Mouse (Mus musculus) CH12.LX (cell line): Measurements from ENCODE around the gene Fam172a. TPM values are rescaled to one million over a fixed set of nuclear protein-coding genes. Genes with fewer than 3 reads are reported as not detected.

ENCODE experiments used
- DNase-seq: peaks from one replicate; pipeline ENCODE4 v3.0.0-alpha.2; 2013; ENCODE audit errors: extremely low read depth
- H3K27ac ChIP-seq: 2 replicates; pipeline ENCODE4 v1.5.1; 2012; ENCODE audit warnings: low read depth, mild to moderate bottlenecking, control low read depth, moderate library complexity; ENCODE audit not compliant: insufficient read depth
- H3K27me3 ChIP-seq: replicated peaks from 2 replicates; pipeline ENCODE3; 2012; ENCODE audit warnings: inconsistent platforms
- H3K36me3 ChIP-seq, 2 experiments: replicated peaks in 1 of 2; 2 replicates each; pipeline versions ENCODE3 to v1.6.1; 2012; ENCODE audit warnings: inconsistent platforms in 1 of 2, low read length in 1 of 2, mild to moderate bottlenecking in 1 of 2, mixed read lengths in 1 of 2, moderate library complexity in 1 of 2; ENCODE audit not compliant: control insufficient read depth in 1 of 2, insufficient read depth in 1 of 2
- H3K4me1 ChIP-seq, 2 experiments: 2 replicates each; pipeline ENCODE4 v1.6.1; 2012; ENCODE audit warnings: inconsistent platforms in 1 of 2, moderate library complexity in 1 of 2; ENCODE audit not compliant: insufficient read depth in 2 of 2, control insufficient read depth in 1 of 2
- H3K4me2 ChIP-seq: 2 replicates; pipeline ENCODE4 v1.6.1; 2012; ENCODE audit warnings: low read depth, mild to moderate bottlenecking, control low read depth; ENCODE audit not compliant: poor library complexity, insufficient read depth, severe bottlenecking
- H3K4me3 ChIP-seq, 3 experiments: fragments of 150-350 bp in 1 of 3; sonication (generic) in 1 of 3; replicated peaks in 1 of 3; 2 replicates each; pipeline versions ENCODE3 to v1.5.1; 2011 to 2012; ENCODE audit warnings: low read depth in 2 of 3, low read length in 2 of 3, mild to moderate bottlenecking in 2 of 3, moderate library complexity in 2 of 3, control low read depth in 1 of 3, improper control_type of control experiment in 1 of 3, inconsistent platforms in 1 of 3, mixed read lengths in 1 of 3; ENCODE audit not compliant: poor library complexity in 1 of 3
- H3K79me2 ChIP-seq: replicated peaks from 2 replicates; pipeline ENCODE4 v1.6.1; 2012; ENCODE audit warnings: mild to moderate bottlenecking, moderate library complexity; ENCODE audit not compliant: control insufficient read depth, poor library complexity, insufficient read depth, severe bottlenecking; ENCODE audit errors: extremely low read depth
- H3K9ac ChIP-seq: 2 replicates; pipeline ENCODE4 v1.6.1; 2012; ENCODE audit warnings: low read depth, mild to moderate bottlenecking, control low read depth, moderate library complexity; ENCODE audit not compliant: insufficient read depth
- H3K9me3 ChIP-seq: replicated peaks from 2 replicates; pipeline ENCODE3; 2012; ENCODE audit warnings: low read length, inconsistent platforms, mixed read lengths
- CHD1 ChIP-seq: IDR thresholded peaks from 2 replicates; pipeline ENCODE4 v1.6.1; 2012; ENCODE audit warnings: low read depth, low read length, improper control_type of control experiment, inconsistent platforms
- CHD2 ChIP-seq: IDR thresholded peaks from 2 replicates; pipeline ENCODE4 v1.6.1; 2011; ENCODE audit warnings: low read length, improper control_type of control experiment
- CTCF ChIP-seq, 2 experiments: IDR thresholded peaks in 1 of 2; conservative IDR thresholded peaks in 1 of 2; 2 replicates each; pipeline ENCODE4 v1.5.1; 2011 to 2012; ENCODE audit warnings: low read depth in 2 of 2, low read length in 2 of 2, improper control_type of control experiment in 1 of 2, inconsistent platforms in 1 of 2, mild to moderate bottlenecking in 1 of 2, moderate library complexity in 1 of 2
- ELF1 ChIP-seq: IDR thresholded peaks from 2 replicates; pipeline ENCODE4 v1.6.1; 2014; ENCODE audit warnings: low read depth, mild to moderate bottlenecking, inconsistent platforms, low read length, improper control_type of control experiment
- EP300 ChIP-seq: IDR thresholded peaks from 2 replicates; pipeline ENCODE4 v1.6.1; 2011; ENCODE audit warnings: low read length, improper control_type of control experiment
- ETS1 ChIP-seq: conservative IDR thresholded peaks from 2 replicates; pipeline ENCODE4 v1.6.1; 2012; ENCODE audit warnings: low read depth, mild to moderate bottlenecking, inconsistent platforms, low read length, improper control_type of control experiment, moderate library complexity
- GABPA ChIP-seq: IDR thresholded peaks from 2 replicates; pipeline ENCODE4 v1.6.1; 2012; ENCODE audit warnings: low read depth, low read length, improper control_type of control experiment, inconsistent platforms; ENCODE audit not compliant: insufficient replicate concordance
- KAT2A ChIP-seq: IDR thresholded peaks from 2 replicates; pipeline ENCODE4 v1.6.1; 2012; ENCODE audit warnings: low read length, improper control_type of control experiment, inconsistent platforms; ENCODE audit not compliant: insufficient replicate concordance
- MAFK ChIP-seq: IDR thresholded peaks from 2 replicates; pipeline ENCODE4 v1.6.1; 2011; ENCODE audit warnings: low read length, improper control_type of control experiment; ENCODE audit not compliant: insufficient replicate concordance
- MAX ChIP-seq: IDR thresholded peaks from 2 replicates; pipeline ENCODE4 v1.6.1; 2011; ENCODE audit warnings: low read length, improper control_type of control experiment
- MAZ ChIP-seq: IDR thresholded peaks from 2 replicates; pipeline ENCODE4 v1.6.1; 2012; ENCODE audit warnings: low read depth, mild to moderate bottlenecking, inconsistent platforms, low read length, improper control_type of control experiment, moderate library complexity
- MEF2A ChIP-seq: IDR thresholded peaks from 2 replicates; pipeline ENCODE4 v1.6.1; 2014; ENCODE audit warnings: low read depth, mild to moderate bottlenecking, inconsistent platforms, low read length, improper control_type of control experiment, borderline replicate concordance
- MYC ChIP-seq: IDR thresholded peaks from 2 replicates; pipeline ENCODE4 v1.6.1; 2011; ENCODE audit warnings: low read depth, mild to moderate bottlenecking, improper control_type of control experiment, low read length
- NELFE ChIP-seq: IDR thresholded peaks from 2 replicates; pipeline ENCODE4 v1.6.1; 2011; ENCODE audit warnings: low read depth, low read length, improper control_type of control experiment
- PAX5 ChIP-seq: IDR thresholded peaks from 2 replicates; pipeline ENCODE4 v1.6.1; 2012; ENCODE audit warnings: low read length, inconsistent platforms, mixed read lengths
- POLR2A ChIP-seq: IDR thresholded peaks from 2 replicates; pipeline ENCODE4 v1.6.1; 2011; ENCODE audit warnings: low read depth, mild to moderate bottlenecking, improper control_type of control experiment, low read length
- POLR2AphosphoS2 ChIP-seq: IDR thresholded peaks from 2 replicates; pipeline ENCODE4 v1.6.1; 2011; ENCODE audit warnings: low read depth, low read length, improper control_type of control experiment
- RAD21 ChIP-seq: IDR thresholded peaks from 2 replicates; pipeline ENCODE4 v1.6.1; 2011; ENCODE audit warnings: low read depth, mild to moderate bottlenecking, low read length, improper control_type of control experiment, moderate library complexity
- SIN3A ChIP-seq: IDR thresholded peaks from 2 replicates; pipeline ENCODE4 v1.6.1; 2012; ENCODE audit warnings: low read length, improper control_type of control experiment, inconsistent platforms
- UBTF ChIP-seq: IDR thresholded peaks from 2 replicates; pipeline ENCODE4 v1.6.1; 2012; ENCODE audit warnings: low read depth, mild to moderate bottlenecking, inconsistent platforms, low read length, improper control_type of control experiment, moderate library complexity
- ZC3H11A ChIP-seq: IDR thresholded peaks from 2 replicates; pipeline ENCODE4 v1.6.1; 2012; ENCODE audit warnings: low read depth, mild to moderate bottlenecking, inconsistent platforms, low read length, improper control_type of control experiment
- dilution Hi-C: fragments of 300-500 bp; cut with MboI; formaldehyde crosslinking; loops from 2 replicates; pipeline ENCODE4 v1.14.3; 2020; ENCODE audit warnings: low sequenced_read_pairs; ENCODE audit not compliant: extremely low pct_unique_long_range_greater_than_20kb, extremely low pct_ligation_motif_present
- in situ Hi-C: fragments of 300-500 bp; cut with MboI; formaldehyde crosslinking; loops from 3 replicates; pipeline ENCODE4 v1.14.3; 2019; ENCODE audit warnings: low sequenced_read_pairs, low pct_ligation_motif_present, low pct_unique_long_range_greater_than_20kb, mixed read lengths
- polyA plus RNA-seq: library from polyadenylated mRNA; unstranded; fragments of >175 nt; gene quantifications from 2 replicates; pipeline ENCODE4 v1.2.1, GENCODE M21; 2012; ENCODE audit warnings: low read depth; ENCODE audit not compliant: insufficient read length
- total RNA-seq, 2 experiments: library from RNA; depleted of rRNA; stranded (reverse); fragments of 300-350 nt in 1 of 2; fragments of >200 nt in 1 of 2; gene quantifications; 2 replicates each; pipeline ENCODE4 v1.2.3; 2012 to 2014

Fam172a gene
- total and polyA plus RNA-seq, 3 experiments, result 12.2 to 24.7 (median 16.9) TPM

- in situ Hi-C loops, result no loop called here
- H3K4me3 ChIP-seq, result no peak overlapping the region
- peaks cover 0 to 4% of the 10 kb centered on the region in 2 experiments; a peak in 1 of 4 replicates for H3K4me1 ChIP-seq
- H3K27ac ChIP-seq, result no peak overlapping the region
- no peak overlapping the region for H3K9ac ChIP-seq
- TF ChIP-seq ZC3H11A (no peak), KAT2A (no peak), UBTF (no peak), MAX (no peak), POLR2AphosphoS2 (no peak), CHD1 (no peak), MAFK (no peak), CTCF (conservative IDR thresholded peaks at IDR 0.05 in 1 of 2, IDR thresholded peaks at IDR 0.05 in 1 of 2; ENCODE audit: low read depth in 2 of 2, low read length in 2 of 2) (no peak), CHD2 (no peak)
- no peaks in the 10 kb centered on the region for H3K27me3 ChIP-seq
- H3K36me3 ChIP-seq, result no peaks in the 10 kb centered on the region
- peaks cover 2% of the 10 kb centered on the region for H3K9me3 ChIP-seq
- H3K79me2 ChIP-seq, result no peaks in the 10 kb centered on the region
- dilution Hi-C loops, result no loop called here
- H3K4me2 ChIP-seq, result peak overlapping the region; percentile 38
- DNase-seq, result no peak
Measured at GRCm38 (mm10) chr13:78206891-78207430, 505.1 kb downstream of the Fam172a start.

GRCm38 (mm10) chr13:78207796-78208645 lies 506.2 kb downstream of the Fam172a start:
- Histone ChIP-seq H3K27me3 (no peaks in the 10 kb centered on the region), H3K9ac (no peak overlapping the region), H3K4me2 (peak overlapping the region; percentile 30; the same call in 1 of the 2 replicates), H3K4me1 (peaks cover 0 to 4% of the 10 kb centered on the region in 2 experiments; a peak in 1 of 4 replicates), H3K4me3 (no peak overlapping the region), H3K36me3 (no peaks in the 10 kb centered on the region), H3K9me3 (peaks cover 1% of the 10 kb centered on the region), H3K79me2 (no peaks in the 10 kb centered on the region), H3K27ac (no peak overlapping the region)
- TF ChIP-seq ELF1 (no peak), NELFE (no peak), SIN3A (no peak), EP300 (no peak), MAZ (no peak), GABPA (no peak), ZC3H11A (no peak), CHD2 (no peak), RAD21 (no peak), CHD1 (no peak), MYC (no peak), MAFK (no peak), POLR2A (no peak), ETS1 (no peak), UBTF (no peak), MEF2A (no peak), PAX5 (no peak), MAX (no peak), KAT2A (no peak)
- no peak for DNase-seq
- dilution Hi-C loops, result no loop called here
- in situ Hi-C loops, result no loop called here
